Mouse (Mus musculus): Measurements from ENCODE around the gene Cdc34.

- TF ChIP-seq CTCF (IDR thresholded peaks at IDR 0.05; ENCODE audit: insufficient read depth, low read length) = no peak
- no peak for TF ChIP-seq POLR2A (IDR thresholded peaks at IDR 0.05; ENCODE audit: borderline replicate concordance, extremely low read depth, low read depth, low read length)
These were observed 53.4 kb downstream of the Cdc34 start for GRCm38 (mm10) chr10:79735361-79735760.
